Mouse (Mus musculus) spleen, adult 2 months (tissue): ENCODE measurements around the gene Atp8a1. TPM values are rescaled to one million over a fixed set of nuclear protein-coding genes. Genes with fewer than 3 reads are reported as not detected.

ENCODE experiments used
- DNase-seq, 2 experiments: peaks; one replicate each; pipeline versions ENCODE4 v3.0.0 to v3.0.0-alpha.2; 2012 to 2021; ENCODE audit warnings: low spot score in 2 of 2, low read depth in 1 of 2
- H3K27ac ChIP-seq: fragments of 200-500 bp; 2 replicates; pipeline ENCODE4 v1.5.1; 2012; ENCODE audit warnings: low read length, inconsistent platforms; ENCODE audit not compliant: insufficient read depth
- H3K27me3 ChIP-seq: fragments of 200-500 bp; 2 replicates; pipeline ENCODE4 v1.6.1; 2012; ENCODE audit warnings: mild to moderate bottlenecking, moderate library complexity, low read length, inconsistent platforms; ENCODE audit not compliant: control insufficient read depth, insufficient read depth
- H3K36me3 ChIP-seq: fragments of 200-500 bp; 2 replicates; pipeline ENCODE4 v1.6.1; 2012; ENCODE audit warnings: mild to moderate bottlenecking, low read length, inconsistent platforms; ENCODE audit not compliant: control insufficient read depth, insufficient read depth
- H3K4me1 ChIP-seq: fragments of 200-500 bp; 2 replicates; pipeline ENCODE4 v1.6.1; 2011; ENCODE audit warnings: inconsistent platforms; ENCODE audit not compliant: control insufficient read depth, insufficient read depth, insufficient read length
- H3K4me3 ChIP-seq: fragments of 200-500 bp; 2 replicates; pipeline ENCODE4 v1.5.1; 2011; ENCODE audit warnings: mild to moderate bottlenecking, inconsistent platforms; ENCODE audit not compliant: insufficient read depth, insufficient read length; ENCODE audit errors: extremely low read depth
- CTCF ChIP-seq: fragments of 200-500 bp; IDR thresholded peaks from 2 replicates; pipeline ENCODE4 v1.5.1; 2011; ENCODE audit warnings: mild to moderate bottlenecking, inconsistent platforms; ENCODE audit not compliant: insufficient read depth, insufficient read length, insufficient replicate concordance; ENCODE audit errors: extremely low read depth
- POLR2A ChIP-seq: fragments of 200-500 bp; IDR thresholded peaks from 2 replicates; pipeline ENCODE4 v1.6.1; 2011; ENCODE audit warnings: low read depth, low read length, inconsistent platforms
- WGBS: fragments of 180-500 bp; shearing (Covaris S2); methylation state at CpG from one replicate; pipeline ENCODE4 v1.1.7; 2018; 5-methylcytosine and 5-hydroxymethylcytosine counted together
- polyA plus RNA-seq: library from polyadenylated mRNA; depleted of rRNA; stranded (reverse); fragments of >200 nt; gene quantifications from 2 replicates; pipeline ENCODE4 v1.2.3, GENCODE M21; 2012; rRNA removed

Atp8a1 gene
- polyA plus RNA-seq, 1 experiment = 24.6 TPM

- no peak for DNase-seq
- no peak for TF ChIP-seq CTCF
- no peak for TF ChIP-seq POLR2A
- WGBS = 75% methylated on average over 6 of the region's 6 CpGs
Measured at GRCm38 (mm10) chr5:67572552-67573155, 274.6 kb downstream of the Atp8a1 start.

More at GRCm38 (mm10) chr5:67572552-67573155, 274.6 kb downstream of the Atp8a1 start:
- Histone ChIP-seq H3K4me3 (no peak overlapping the region), H3K36me3 (no peaks in the 10 kb centered on the region), H3K27ac (no peak overlapping the region), H3K4me1 (no peaks in the 10 kb centered on the region), H3K27me3 (no peaks in the 10 kb centered on the region)

Other genes with a start within 250 kb of the Atp8a1 start
- 1.1 and 1.6 TPM in 2 replicates for gene Shisa3, start 239.6 kb downstream of the Atp8a1 start, polyA plus RNA-seq
- not detected in 2 replicates for gene Gm5108, start 94.2 kb upstream of the Atp8a1 start, polyA plus RNA-seq
- not detected in 2 replicates for gene Gm21905, start 99.0 kb upstream of the Atp8a1 start, polyA plus RNA-seq
- not detected in 2 replicates for gene Grxcr1, start 184.4 kb upstream of the Atp8a1 start, polyA plus RNA-seq